Mouse (Mus musculus): Measurements from ENCODE around the gene Otop2.

- TF ChIP-seq CTCF (IDR thresholded peaks at IDR 0.05; ENCODE audit: low read depth, low read length) (no peak), POLR2A (IDR thresholded peaks at IDR 0.05; ENCODE audit: borderline replicate concordance, low read depth, low read length) (no peak)
Measured at GRCm38 (mm10) chr11:115373805-115374694, 67.1 kb downstream of the Otop2 start.

Data from bone marrow macrophage, adult 2 months (primary cell).